Mouse (Mus musculus) forebrain, embryonic 10.5 days (tissue): ENCODE measurements around the gene H2-Eb1. TPM values are rescaled to one million over a fixed set of nuclear protein-coding genes. Genes with fewer than 3 reads are reported as not detected.

Experiments
- DNase-seq: peaks from one replicate; pipeline ENCODE4 v3.0.0-alpha.2; 2017; ENCODE audit warnings: low spot score; ENCODE audit errors: extremely low spot score
- H3K27ac ChIP-seq: fragments of 300-500 bp; sonication (generic); 2 replicates; pipeline ENCODE4 v1.5.1; 2016; ENCODE audit warnings: mild to moderate bottlenecking
- H3K27me3 ChIP-seq: fragments of 300-500 bp; sonication (generic); 2 replicates; pipeline ENCODE4 v1.6.1; 2016; ENCODE audit warnings: mild to moderate bottlenecking; ENCODE audit not compliant: poor library complexity, severe bottlenecking
- H3K36me3 ChIP-seq: fragments of 300-500 bp; sonication (generic); replicated peaks from 2 replicates; pipeline ENCODE4 v1.6.1; 2016; ENCODE audit warnings: mild to moderate bottlenecking, moderate library complexity
- H3K4me1 ChIP-seq: fragments of 300-500 bp; sonication (generic); 2 replicates; pipeline ENCODE4 v1.6.1; 2016
- H3K4me3 ChIP-seq: fragments of 300-500 bp; sonication (generic); 2 replicates; pipeline ENCODE4 v1.5.1; 2016; ENCODE audit warnings: mild to moderate bottlenecking, moderate library complexity
- H3K9me3 ChIP-seq: fragments of 300-500 bp; sonication (generic); 2 replicates; pipeline ENCODE4 v1.6.1; 2016; ENCODE audit warnings: mild to moderate bottlenecking, moderate library complexity
- WGBS: fragments of 180-500 bp; shearing (Covaris S2); methylation state at CpG from one replicate; pipeline ENCODE4 v1.1.7; 2016; 5-methylcytosine and 5-hydroxymethylcytosine counted together
- polyA plus RNA-seq: library from polyadenylated mRNA; unstranded; fragments of >200 nt; fragmentation: Nextera tagmentation; extraction: Ambion mirVana; gene quantifications from 2 replicates; pipeline ENCODE4 v1.2.1, GENCODE M21; 2016

Gene H2-Eb1
- polyA plus RNA-seq, 1 experiment from 2014 or later = 1.0 TPM

DNA sequence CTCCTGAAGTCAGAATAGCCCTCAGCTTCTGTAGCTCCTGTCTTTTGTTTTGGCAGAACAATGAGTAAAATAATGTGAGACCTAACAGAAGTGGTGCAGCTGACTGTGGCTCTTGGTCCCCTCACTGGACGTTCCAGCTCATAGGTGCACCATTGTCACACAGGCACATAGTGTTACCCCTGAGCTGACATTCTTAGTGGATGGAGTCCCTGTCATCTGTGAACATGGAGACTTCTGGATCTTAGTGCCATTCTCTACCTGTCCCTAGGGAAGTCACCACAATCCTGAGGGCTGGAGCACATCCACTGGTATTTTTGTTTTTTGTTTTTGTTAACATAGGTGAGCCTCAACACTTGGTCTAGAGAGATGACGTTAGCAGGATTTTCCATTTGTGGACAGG lies 34.7 kb upstream of the H2-Eb1 start:
- Histone ChIP-seq H3K9me3 (no peaks in the 10 kb centered on the region), H3K36me3 (no peaks in the 10 kb centered on the region), H3K4me1 (no peaks in the 10 kb centered on the region), H3K4me3 (no peak overlapping the region), H3K27ac (no peak overlapping the region), H3K27me3 (no peaks in the 10 kb centered on the region)
- no peak for DNase-seq
- 82% methylated on average over 2 of the region's 2 CpGs for WGBS

DNA sequence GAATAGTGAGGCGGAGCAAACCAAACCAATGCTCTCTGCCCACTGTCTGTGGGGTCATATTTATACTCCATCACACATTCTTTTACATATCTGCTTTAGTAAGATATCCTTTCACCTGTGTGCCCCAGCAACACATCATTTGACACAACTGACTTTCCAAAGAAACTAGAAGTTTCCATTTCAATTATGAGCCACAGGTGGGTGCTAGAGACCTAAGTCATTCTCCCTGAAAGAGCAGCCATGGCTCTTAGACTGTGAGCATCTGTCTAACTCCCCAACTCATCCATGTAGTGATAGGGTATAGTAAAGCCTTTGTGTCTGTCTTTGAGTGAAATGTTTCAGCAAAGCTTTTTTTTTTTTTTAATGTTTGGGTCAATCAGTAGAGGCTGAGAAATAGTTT lies 33.6 kb upstream of the H2-Eb1 start:
- Histone ChIP-seq H3K36me3 (no peaks in the 10 kb centered on the region), H3K9me3 (no peaks in the 10 kb centered on the region), H3K27ac (no peak overlapping the region), H3K4me3 (no peak overlapping the region), H3K4me1 (no peaks in the 10 kb centered on the region), H3K27me3 (no peaks in the 10 kb centered on the region)
- WGBS = 91% methylated on average over 1 of the region's 1 CpGs
- no peak for DNase-seq

DNA sequence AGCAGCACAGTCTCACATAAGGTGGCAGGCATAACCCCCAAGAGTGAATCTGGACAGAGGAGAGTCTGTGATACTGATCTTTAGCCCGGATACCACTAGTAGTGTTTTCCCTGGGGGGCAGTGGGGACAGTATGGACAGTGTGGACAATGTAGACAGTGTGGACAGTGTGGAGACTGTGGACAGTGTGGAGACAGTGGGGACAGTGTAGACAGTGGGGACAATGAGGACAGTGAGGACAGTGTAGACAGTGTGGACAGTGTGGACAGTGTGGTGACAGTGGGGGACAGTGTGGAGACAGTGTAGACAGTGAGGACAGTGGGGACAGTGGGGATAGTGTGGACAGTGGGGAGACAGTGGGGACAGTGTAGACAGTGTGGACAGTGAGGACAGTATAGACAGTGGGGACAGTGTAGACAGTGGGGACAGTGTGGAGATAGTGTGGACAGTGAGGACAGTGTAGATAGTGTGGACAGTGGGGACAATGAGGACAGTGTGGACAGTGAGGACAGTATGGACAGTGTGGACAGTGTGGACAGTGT lies 25.1 kb upstream of the H2-Eb1 start:
- DNase-seq = no peak
- no peak overlapping the region for H3K4me3 ChIP-seq
- WGBS = 85% methylated on average over 1 of the region's 1 CpGs

DNA sequence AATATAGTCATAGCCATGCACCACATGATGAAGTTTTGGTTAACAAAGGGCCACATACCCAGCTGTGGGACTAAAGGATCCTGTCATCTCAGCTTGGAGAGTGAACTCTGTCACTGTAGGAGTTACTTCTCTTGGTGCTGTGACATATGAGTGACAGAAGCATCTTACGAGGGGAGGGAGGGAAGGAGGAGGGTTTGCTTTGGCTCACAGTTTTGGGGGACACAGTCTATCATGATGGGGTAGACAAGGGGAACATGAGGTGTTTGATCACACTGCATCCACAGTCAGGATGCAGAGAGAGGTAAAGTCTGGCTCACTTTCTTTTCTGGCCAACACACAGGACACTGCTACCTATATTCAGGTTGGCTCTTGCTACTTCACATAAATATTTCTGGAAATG lies 23.8 kb upstream of the H2-Eb1 start:
- no peaks in the 10 kb centered on the region for H3K27me3 ChIP-seq

More for the DNA sequence above, 25.1 kb upstream of the H2-Eb1 start:
- Histone ChIP-seq H3K9me3 (no peaks in the 10 kb centered on the region), H3K27ac (no peak overlapping the region), H3K27me3 (no peaks in the 10 kb centered on the region), H3K36me3 (no peaks in the 10 kb centered on the region), H3K4me1 (no peaks in the 10 kb centered on the region)

GRCm38 (mm10) chr17:34285371-34285770 lies 20.3 kb upstream of the H2-Eb1 start:
- no peaks in the 10 kb centered on the region for H3K36me3 ChIP-seq
- H3K27me3 ChIP-seq = no peaks in the 10 kb centered on the region
- 0 out of 2 replicates have a peak, but pooled peaks cover 3% of the 10 kb centered on the region for H3K4me1 ChIP-seq
- WGBS = 78% methylated on average over 4 of the region's 4 CpGs
- no peak overlapping the region for H3K4me3 ChIP-seq
- H3K27ac ChIP-seq = no peak overlapping the region
- no peak for DNase-seq
- H3K9me3 ChIP-seq = no peaks in the 10 kb centered on the region

More for the DNA sequence above, 23.8 kb upstream of the H2-Eb1 start:
- no peaks in the 10 kb centered on the region for H3K4me1 ChIP-seq
- DNase-seq = no peak
- no peaks in the 10 kb centered on the region for H3K9me3 ChIP-seq
- no peak overlapping the region for H3K27ac ChIP-seq
- H3K4me3 ChIP-seq = no peak overlapping the region
- no peaks in the 10 kb centered on the region for H3K36me3 ChIP-seq
- WGBS = 90% methylated on average over 1 of the region's 1 CpGs

DNA sequence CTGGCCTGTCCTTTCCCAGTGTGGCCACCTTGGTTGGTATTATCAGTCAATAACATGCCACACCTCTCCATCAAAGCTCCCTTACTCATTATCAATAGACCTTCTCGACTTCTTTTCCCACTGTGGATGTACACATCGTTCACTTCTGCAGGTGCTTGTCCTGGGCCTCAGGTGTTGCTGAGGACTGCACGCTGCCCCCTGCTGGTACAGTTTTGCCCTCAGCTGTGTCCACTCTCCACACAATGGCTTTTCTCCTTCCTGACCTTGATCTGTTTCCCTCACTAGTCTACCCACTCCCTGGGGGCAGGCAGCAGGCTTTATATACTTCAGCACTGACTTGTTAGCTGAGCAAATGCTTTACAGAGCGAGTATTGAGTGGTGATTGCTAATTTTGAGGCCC lies 19.8 kb upstream of the H2-Eb1 start:
- Histone ChIP-seq H3K4me1 (0 out of 2 replicates have a peak, but pooled peaks cover 3% of the 10 kb centered on the region), H3K36me3 (no peaks in the 10 kb centered on the region), H3K27ac (no peak overlapping the region), H3K4me3 (no peak overlapping the region), H3K9me3 (no peaks in the 10 kb centered on the region), H3K27me3 (no peaks in the 10 kb centered on the region)
- DNase-seq = no peak
- WGBS = 39% methylated on average over 4 of the region's 4 CpGs

DNA sequence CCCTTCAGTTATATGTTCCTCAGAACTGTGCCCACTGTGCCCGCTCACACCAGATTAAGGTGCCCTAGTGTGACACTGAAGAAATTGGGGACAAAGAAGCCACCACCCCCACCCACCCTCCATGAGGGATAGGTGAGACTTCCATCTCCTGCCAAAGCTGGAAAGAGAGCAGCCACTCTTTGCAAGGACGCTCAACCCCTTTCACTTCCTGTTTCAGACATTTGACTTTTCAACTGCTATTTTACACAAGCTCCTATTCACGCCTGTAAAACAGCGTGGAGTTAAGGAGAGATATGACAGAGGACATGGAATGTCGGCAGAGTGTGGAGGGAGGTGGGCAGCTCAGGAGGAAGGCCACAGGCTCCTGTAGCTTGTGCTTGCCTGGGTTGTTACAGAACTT lies 19.2 kb upstream of the H2-Eb1 start:
- Histone ChIP-seq H3K9me3 (no peaks in the 10 kb centered on the region), H3K36me3 (no peaks in the 10 kb centered on the region), H3K27ac (no peak overlapping the region), H3K4me1 (peaks cover 5% of the 10 kb centered on the region), H3K27me3 (no peaks in the 10 kb centered on the region), H3K4me3 (no peak overlapping the region)
- no peak for DNase-seq
- WGBS = 80% methylated on average over 5 of the region's 5 CpGs

DNA sequence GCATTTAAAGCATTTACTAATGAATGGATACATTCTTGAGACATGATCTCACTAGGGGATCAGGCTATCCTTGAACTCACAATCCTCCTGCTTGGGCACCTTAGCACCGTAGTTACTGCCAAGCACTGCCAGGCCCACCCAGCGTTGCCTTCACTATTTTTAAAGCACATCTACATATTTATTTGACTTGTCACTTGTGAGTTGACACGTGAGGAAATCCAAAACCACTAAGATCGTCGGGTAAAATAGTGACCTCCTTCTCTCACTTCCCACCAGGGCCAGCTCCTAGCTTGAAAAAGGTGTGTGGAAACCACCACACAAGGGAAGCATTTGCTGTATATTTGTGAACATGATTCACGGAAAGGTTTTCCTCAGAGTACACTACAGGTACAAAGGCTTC lies 18.7 kb upstream of the H2-Eb1 start:
- DNase-seq = no peak
- H3K27me3 ChIP-seq = no peaks in the 10 kb centered on the region
- 77% methylated on average over 6 of the region's 6 CpGs for WGBS

GRCm38 (mm10) chr17:34287648-34288047 lies 18.0 kb upstream of the H2-Eb1 start, which contains the start of gene H2-Aa:
Gene H2-Aa (minus strand): TSS chr17:34287823.
- no peak within 1 kb of the TSS for H3K27ac ChIP-seq
- DNase-seq = peak; percentile 49
- WGBS = 14% methylated on average over 8 of the region's 8 CpGs
- H3K4me3 ChIP-seq = no peak within 1 kb of the TSS
- H3K27me3 ChIP-seq = no peaks in the 10 kb centered on the region
- H3K4me1 ChIP-seq = peaks cover 7% of the 10 kb centered on the region
- H3K9me3 ChIP-seq = no peaks in the 10 kb centered on the region
- no peaks in the 10 kb centered on the region for H3K36me3 ChIP-seq

More for the DNA sequence above, 18.7 kb upstream of the H2-Eb1 start:
- peaks cover 7% of the 10 kb centered on the region for H3K4me1 ChIP-seq
- H3K4me3 ChIP-seq = no peak overlapping the region
- H3K9me3 ChIP-seq = no peaks in the 10 kb centered on the region
- no peak overlapping the region for H3K27ac ChIP-seq
- no peaks in the 10 kb centered on the region for H3K36me3 ChIP-seq

DNA sequence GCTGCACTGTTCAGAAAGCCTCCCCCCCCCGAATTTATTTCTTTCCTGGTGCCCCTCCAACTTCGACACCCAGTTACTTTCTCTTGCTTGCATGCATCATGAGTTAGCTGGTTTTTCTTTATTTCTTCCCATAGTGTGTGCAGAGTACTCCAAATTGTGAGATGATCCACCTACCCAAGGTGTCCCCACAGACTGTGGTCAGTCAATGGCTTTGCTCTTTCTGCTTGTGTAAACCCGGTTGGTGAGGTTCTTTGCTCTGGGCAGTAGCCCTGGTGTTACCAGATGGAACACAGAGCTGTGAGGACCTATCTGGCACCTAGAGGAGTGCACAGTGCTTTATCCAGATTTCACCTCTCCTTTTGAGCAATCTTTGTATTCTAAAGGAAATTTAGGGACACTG lies 17.5 kb upstream of the H2-Eb1 start:
- Histone ChIP-seq H3K9me3 (no peaks in the 10 kb centered on the region), H3K4me1 (peaks cover 7% of the 10 kb centered on the region)
- WGBS = 71% methylated on average over 3 of the region's 3 CpGs

DNA sequence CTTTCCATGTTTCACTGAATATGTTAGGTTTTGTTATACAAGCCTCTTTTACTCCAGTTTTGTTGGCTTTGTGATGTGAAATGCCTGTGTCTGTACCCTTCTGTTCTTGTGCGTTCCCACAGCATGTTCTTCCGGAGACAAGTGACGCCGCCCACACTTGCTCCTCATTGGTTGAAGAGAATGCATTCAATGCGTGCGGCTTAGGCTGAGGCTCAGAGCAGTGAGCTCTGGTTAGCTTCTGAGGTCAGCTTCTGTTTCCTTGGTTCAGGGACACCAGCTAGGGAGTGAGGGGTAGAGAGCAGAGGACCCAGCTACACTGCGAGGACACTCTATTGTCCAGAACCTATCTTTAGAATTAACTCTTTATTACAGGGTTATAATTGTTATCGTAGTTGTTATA lies 14.1 kb upstream of the H2-Eb1 start:
- H3K27ac ChIP-seq = no peak overlapping the region
- DNase-seq = peak; percentile 80
- H3K27me3 ChIP-seq = peaks cover 4% of the 10 kb centered on the region; the same call in 1 of the 2 replicates
- H3K36me3 ChIP-seq = no peaks in the 10 kb centered on the region
- no peaks in the 10 kb centered on the region for H3K9me3 ChIP-seq
- WGBS = 14% methylated on average over 8 of the region's 8 CpGs
- H3K4me3 ChIP-seq = no peak overlapping the region
- H3K4me1 ChIP-seq = peaks cover 11% of the 10 kb centered on the region

More for the DNA sequence above, 17.5 kb upstream of the H2-Eb1 start:
- no peak overlapping the region for H3K27ac ChIP-seq
- no peak overlapping the region for H3K4me3 ChIP-seq
- no peaks in the 10 kb centered on the region for H3K36me3 ChIP-seq
- H3K27me3 ChIP-seq = no peaks in the 10 kb centered on the region
- DNase-seq = no peak

GRCm38 (mm10) chr17:34292570-34292969 lies 13.1 kb upstream of the H2-Eb1 start:
- WGBS = 95% methylated on average over 4 of the region's 4 CpGs
- H3K4me3 ChIP-seq = no peak overlapping the region
- H3K4me1 ChIP-seq = peaks cover 9% of the 10 kb centered on the region
- no peak for DNase-seq
- H3K9me3 ChIP-seq = no peaks in the 10 kb centered on the region
- peaks cover 10% of the 10 kb centered on the region; the same call in 1 of the 2 replicates for H3K27me3 ChIP-seq
- H3K27ac ChIP-seq = no peak overlapping the region
- H3K36me3 ChIP-seq = no peaks in the 10 kb centered on the region

DNA sequence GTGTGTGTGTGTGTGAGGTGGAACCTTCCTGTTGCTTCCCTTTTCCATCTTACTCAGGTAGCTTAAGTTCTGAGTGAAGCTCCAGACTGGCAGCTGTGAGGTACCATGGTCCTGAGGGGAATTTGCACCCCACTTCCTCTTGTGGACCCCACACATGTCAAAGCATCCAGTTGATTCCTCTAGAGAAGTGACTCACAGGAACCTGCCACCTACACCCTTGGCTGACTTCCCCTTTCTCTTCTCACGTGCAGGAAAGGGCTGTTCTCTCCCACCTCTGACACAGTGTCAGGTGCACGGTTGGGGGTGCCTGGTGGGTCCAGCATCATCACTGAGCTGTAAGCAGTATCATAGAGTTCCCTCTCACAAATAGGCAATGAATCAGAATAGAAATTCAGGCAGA lies 12.1 kb upstream of the H2-Eb1 start:
- Histone ChIP-seq H3K36me3 (no peaks in the 10 kb centered on the region), H3K4me1 (peaks cover 8% of the 10 kb centered on the region), H3K4me3 (no peak overlapping the region), H3K27me3 (peaks cover 10% of the 10 kb centered on the region; the same call in 1 of the 2 replicates), H3K9me3 (no peaks in the 10 kb centered on the region), H3K27ac (no peak overlapping the region)
- DNase-seq = no peak
- 59% methylated on average over 2 of the region's 2 CpGs for WGBS

DNA sequence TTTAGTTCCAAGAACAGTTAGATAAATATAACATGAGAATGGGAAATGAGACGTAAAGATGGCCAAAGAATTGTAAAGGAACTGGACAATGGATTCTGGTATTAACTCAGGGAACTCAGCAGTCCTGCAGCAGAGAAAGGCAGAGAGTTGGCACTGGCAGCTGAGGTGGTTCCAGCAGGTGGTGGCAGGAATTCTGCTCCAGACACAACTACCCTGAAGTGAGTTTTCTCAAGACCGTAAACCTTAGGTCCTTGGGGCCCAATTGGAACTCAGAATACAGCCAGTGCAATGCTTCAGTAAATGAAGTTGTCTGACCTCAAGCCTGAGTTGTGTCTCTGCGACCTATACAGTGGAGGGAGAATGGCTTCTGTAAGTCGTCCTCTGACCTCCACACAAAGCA lies 11.4 kb upstream of the H2-Eb1 start:
- H3K9me3 ChIP-seq = no peaks in the 10 kb centered on the region
- peaks cover 10% of the 10 kb centered on the region; the same call in 1 of the 2 replicates for H3K27me3 ChIP-seq
- H3K4me3 ChIP-seq = no peak overlapping the region
- no peak for DNase-seq
- H3K4me1 ChIP-seq = peaks cover 8% of the 10 kb centered on the region
- 75% methylated on average over 4 of the region's 4 CpGs for WGBS
- no peaks in the 10 kb centered on the region for H3K36me3 ChIP-seq
- no peak overlapping the region for H3K27ac ChIP-seq
